ENCODE assay signal across 8 mouse cellular contexts in the genomic region with DNA sequence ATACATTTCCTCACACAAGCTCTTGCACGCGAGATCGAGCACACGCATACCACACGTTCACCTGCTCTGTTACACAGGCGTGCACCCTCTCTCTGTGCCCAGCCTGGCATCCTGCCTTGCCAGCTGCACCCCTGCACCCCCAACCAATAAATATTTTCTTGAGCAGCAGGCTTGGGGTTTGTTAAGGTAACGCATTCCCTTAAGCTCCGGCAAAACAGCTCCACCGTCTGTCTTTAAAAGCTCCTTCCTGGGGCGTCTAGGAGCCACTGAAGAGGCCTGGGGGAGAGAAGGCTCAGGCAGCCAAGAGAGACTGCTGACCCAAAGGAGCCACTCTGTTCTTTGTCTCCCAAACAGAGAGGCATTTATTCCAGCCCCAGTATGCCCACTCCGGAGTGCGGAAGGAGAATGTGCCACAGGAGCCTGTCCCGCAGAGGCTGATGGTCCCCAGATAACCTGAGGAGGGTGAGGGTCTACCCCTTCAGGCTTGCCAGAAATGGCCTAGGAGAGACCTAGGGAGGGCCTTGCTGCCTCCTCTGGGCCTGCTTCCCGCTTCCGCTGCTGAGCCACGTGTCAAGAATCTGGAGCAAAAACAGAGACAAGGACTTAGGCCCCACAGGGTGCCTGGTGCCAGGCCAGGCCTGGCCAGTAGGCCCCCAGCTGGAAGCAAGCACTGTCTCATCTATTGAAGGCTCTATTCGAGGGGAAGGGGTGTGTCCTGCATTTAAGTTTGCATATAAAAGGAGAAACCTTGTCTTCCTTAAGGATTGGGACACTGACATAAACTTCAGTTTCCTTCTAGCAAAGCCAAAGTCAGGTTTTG. TPM values are rescaled to one million over a fixed set of nuclear protein-coding genes. Genes with fewer than 3 reads are reported as not detected.
DNase-seq lines count a peak whose midpoint lies in the region; ATAC-seq and TF ChIP-seq lines count a peak whose summit lies in the region.

No protein-coding gene starts in this region.

- TF ChIP-seq EP300 in stomach, postnatal 0 days (optimal IDR thresholded peaks at IDR 0.05): no peak

- peak overlapping the region; percentile 72 for H3K27ac ChIP-seq in embryonic facial prominence, embryonic 13.5 days
- peak overlapping the region; percentile 80 for H3K27ac ChIP-seq in hindbrain, embryonic 14.5 days
- 0 out of 2 replicates have a peak overlapping the region, but pooled peaks have one; percentile 2 for H3K27ac ChIP-seq in midbrain, embryonic 10.5 days (replicated peaks)
- H3K27ac ChIP-seq in stomach, postnatal 0 days (replicated peaks): peak overlapping the region; percentile 89

- H3K4me2 ChIP-seq in embryonic facial prominence, embryonic 13.5 days: peak overlapping the region; percentile 96
- peak overlapping the region; percentile 99 for H3K4me2 ChIP-seq in hindbrain, embryonic 14.5 days (replicated peaks)
- peak overlapping the region; percentile 98 for H3K4me2 ChIP-seq in stomach, postnatal 0 days (replicated peaks; ENCODE audit: low read depth)

- peaks cover 3% of the 10 kb centered on the region; the same call in 1 of the 2 replicates for H3K27me3 ChIP-seq in embryonic facial prominence, embryonic 13.5 days
- peaks cover 12% of the 10 kb centered on the region; the same call in 1 of the 2 replicates for H3K27me3 ChIP-seq in hindbrain, embryonic 14.5 days (ENCODE audit: control insufficient read depth, insufficient read depth, low read length)
- H3K27me3 ChIP-seq in midbrain, embryonic 10.5 days (ENCODE audit: low read depth, poor library complexity, severe bottlenecking): peaks cover 66% of the 10 kb centered on the region
- H3K27me3 ChIP-seq in stomach, postnatal 0 days (ENCODE audit: control insufficient read depth, insufficient read depth, low read length): no peaks in the 10 kb centered on the region; the same call in 1 of the 2 replicates

- WGBS in embryonic facial prominence, embryonic 13.5 days: 19% methylated on average over 17 of the region's 17 CpGs
- 11% methylated on average over 17 of the region's 17 CpGs for WGBS in hindbrain, embryonic 14.5 days
- 14% methylated on average over 17 of the region's 17 CpGs for WGBS in midbrain, embryonic 10.5 days
- 23% methylated on average over 17 of the region's 17 CpGs for WGBS in stomach, postnatal 0 days

- TF ChIP-seq CTCF in stomach, postnatal 0 days (IDR thresholded peaks at IDR 0.05; ENCODE audit: low read depth): 0 out of 2 replicates have a peak, but pooled peaks have one; percentile 5

- peak overlapping the region; percentile 73 for H3K4me3 ChIP-seq in embryonic facial prominence, embryonic 13.5 days
- peak overlapping the region; percentile 77 for H3K4me3 ChIP-seq in hindbrain, embryonic 14.5 days (replicated peaks; ENCODE audit: low read length)
- H3K4me3 ChIP-seq in midbrain, embryonic 10.5 days: peak overlapping the region; percentile 78
- H3K4me3 ChIP-seq in stomach, postnatal 0 days (ENCODE audit: low read depth, low read length): no peak overlapping the region

- DNase-seq in ovary, postnatal 36 days (ENCODE audit: low spot score): peak; percentile 32
- no peak for DNase-seq in ovary, postnatal 10 days (ENCODE audit: low spot score)
- peak; percentile 36 for DNase-seq in hindbrain, embryonic 14.5 days (ENCODE audit: low spot score)
- DNase-seq in left cerebral cortex, adult 11 months (ENCODE audit: low spot score): peak; percentile 37
- DNase-seq in midbrain, embryonic 10.5 days (ENCODE audit: low spot score): no peak
- peak; percentile 31 for DNase-seq in stomach, postnatal 0 days (ENCODE audit: low spot score)
- no peak for DNase-seq in urinary bladder, postnatal 36 days (ENCODE audit: low spot score in 2 of 2)

- ATAC-seq in embryonic facial prominence, embryonic 13.5 days (ENCODE audit: insufficient number of reproducible peaks, insufficient read depth, low FRiP score, low TSS enrichment, low read depth): no peak
- ATAC-seq in hindbrain, embryonic 14.5 days (ENCODE audit: low FRiP score): peak; percentile 42
- ATAC-seq in stomach, postnatal 0 days (ENCODE audit: low FRiP score, low TSS enrichment): no peak

- no peaks in the 10 kb centered on the region for H3K9me3 ChIP-seq in embryonic facial prominence, embryonic 13.5 days
- H3K9me3 ChIP-seq in hindbrain, embryonic 14.5 days (ENCODE audit: control insufficient read depth, low read length): no peaks in the 10 kb centered on the region
- H3K9me3 ChIP-seq in midbrain, embryonic 10.5 days (replicated peaks): no peaks in the 10 kb centered on the region
- no peaks in the 10 kb centered on the region for H3K9me3 ChIP-seq in stomach, postnatal 0 days (ENCODE audit: control insufficient read depth, low read length)

- H3K4me1 ChIP-seq in embryonic facial prominence, embryonic 13.5 days: peaks cover 35% of the 10 kb centered on the region
- peaks cover 39% of the 10 kb centered on the region for H3K4me1 ChIP-seq in hindbrain, embryonic 14.5 days (replicated peaks; ENCODE audit: control insufficient read depth, insufficient read depth, low read length)
- H3K4me1 ChIP-seq in midbrain, embryonic 10.5 days: peaks cover 40% of the 10 kb centered on the region
- H3K4me1 ChIP-seq in stomach, postnatal 0 days (replicated peaks; ENCODE audit: control insufficient read depth, insufficient read depth): peaks cover 11% of the 10 kb centered on the region

- no peaks in the 10 kb centered on the region for H3K36me3 ChIP-seq in embryonic facial prominence, embryonic 13.5 days
- H3K36me3 ChIP-seq in hindbrain, embryonic 14.5 days (replicated peaks; ENCODE audit: control insufficient read depth, insufficient read depth): no peaks in the 10 kb centered on the region
- no peaks in the 10 kb centered on the region for H3K36me3 ChIP-seq in midbrain, embryonic 10.5 days
- no peaks in the 10 kb centered on the region for H3K36me3 ChIP-seq in stomach, postnatal 0 days (ENCODE audit: control insufficient read depth, insufficient read depth, low read length)

- H3K9ac ChIP-seq in embryonic facial prominence, embryonic 13.5 days: peak overlapping the region; percentile 87
- peak overlapping the region; percentile 86 for H3K9ac ChIP-seq in hindbrain, embryonic 14.5 days
- 0 out of 2 replicates have a peak overlapping the region, but pooled peaks have one; percentile 27 for H3K9ac ChIP-seq in stomach, postnatal 0 days (ENCODE audit: low read length)

RNA-seq across cellular contexts. Expression of a gene that starts 59.4 kb away (rescaled TPM):
- polyA plus RNA-seq in embryonic facial prominence, embryonic 13.5 days (2015; fragmentation: Nextera tagmentation; extraction: Ambion mirVana): 10.6 and 12.2 TPM in 2 replicates
- polyA plus RNA-seq in hindbrain, embryonic 14.5 days (2014; fragmentation: Nextera tagmentation; extraction: Ambion mirVana): 22.0 and 24.2 TPM in 2 replicates
- polyA plus RNA-seq in midbrain, embryonic 10.5 days (2016; fragmentation: Nextera tagmentation; extraction: Ambion mirVana): 4.1 and 5.2 TPM in 2 replicates
- 14.1 and 14.2 TPM in 2 replicates for polyA plus RNA-seq in stomach, postnatal 0 days (2015; fragmentation: Nextera tagmentation; extraction: Ambion mirVana)

Comparison
In these comparisons a context has a peak if more than half of its experiments do, and no peak if none do; other contexts are left out.
1. DNase-seq: peak in ovary, postnatal 36 days (single experiment), hindbrain, embryonic 14.5 days (single experiment), left cerebral cortex, adult 11 months (single experiment) and stomach, postnatal 0 days (single experiment); none in ovary, postnatal 10 days (single experiment), midbrain, embryonic 10.5 days (single experiment) and urinary bladder, postnatal 36 days (0 of 2).
2. H3K27ac ChIP-seq: peak in every context shown above with its lines; median percentile 89 in stomach, postnatal 0 days; 80 in hindbrain, embryonic 14.5 days; 72 in embryonic facial prominence, embryonic 13.5 days; 2 in midbrain, embryonic 10.5 days.
3. H3K9ac ChIP-seq: peak in every context shown above with its lines; median percentile 87 in embryonic facial prominence, embryonic 13.5 days; 86 in hindbrain, embryonic 14.5 days; 27 in stomach, postnatal 0 days.
4. Peak in every context shown above with its lines, with median percentiles within 50 percentile points of each other: H3K4me2 ChIP-seq.